Mouse (Mus musculus) embryonic fibroblast, embryonic 13.5 days (primary cell): ENCODE measurements around the gene Wfdc5.
A peak's percentile ranks its signal among the peaks of the same experiment; 100 is the strongest.

Experiments used
- CTCF ChIP-seq: IDR thresholded peaks from 2 replicates; pipeline ENCODE4 v1.5.1; 2011; ENCODE audit warnings: mild to moderate bottlenecking, control low read depth, low read length, moderate library complexity, borderline replicate concordance; ENCODE audit not compliant: insufficient read depth
- POLR2A ChIP-seq: IDR thresholded peaks from 2 replicates; pipeline ENCODE4 v1.6.1; 2011; ENCODE audit warnings: low read depth, mild to moderate bottlenecking, control low read depth, low read length, moderate library complexity

GRCm38 (mm10) chr2:164134563-164134962, 48.0 kb downstream of the Wfdc5 start:
- TF ChIP-seq CTCF (peak; percentile 64; the same call in 1 of the 2 replicates), POLR2A (no peak)
